Mouse (Mus musculus): ENCODE data around the gene Tmem240. TPM values are rescaled to one million over a fixed set of nuclear protein-coding genes. Genes with fewer than 3 reads are reported as not detected.
A peak's percentile ranks its signal among the peaks of the same experiment; 100 is the strongest.

Gene Tmem240
- polyA plus RNA-seq, 1 experiment from 2014 or later, result 6.5 TPM

GRCm38 (mm10) chr4:155704721-155705591 lies 29.6 kb upstream of the Tmem240 start, which contains the start of gene Ssu72:
Gene Ssu72, plus strand, starts transcription at chr4:155704800.
- Histone ChIP-seq H3K4me3 (peak within 1 kb of the TSS; percentile 95), H3K27me3 (replicated peaks) (no peaks in the 10 kb centered on the region), H3K9me3 (no peaks in the 10 kb centered on the region), H3K27ac (peak within 1 kb of the TSS; percentile 76), H3K36me3 (no peaks in the 10 kb centered on the region), H3K9ac (peak within 1 kb of the TSS; percentile 90), H3K4me1 (peaks cover 9% of the 10 kb centered on the region), H3K4me2 (replicated peaks) (peak within 1 kb of the TSS; percentile 61)
- WGBS, result under 1% methylated on average over 83 of the region's 83 CpGs
- ATAC-seq (ENCODE audit: low FRiP score, low read depth), result peak; percentile 96

DNA sequence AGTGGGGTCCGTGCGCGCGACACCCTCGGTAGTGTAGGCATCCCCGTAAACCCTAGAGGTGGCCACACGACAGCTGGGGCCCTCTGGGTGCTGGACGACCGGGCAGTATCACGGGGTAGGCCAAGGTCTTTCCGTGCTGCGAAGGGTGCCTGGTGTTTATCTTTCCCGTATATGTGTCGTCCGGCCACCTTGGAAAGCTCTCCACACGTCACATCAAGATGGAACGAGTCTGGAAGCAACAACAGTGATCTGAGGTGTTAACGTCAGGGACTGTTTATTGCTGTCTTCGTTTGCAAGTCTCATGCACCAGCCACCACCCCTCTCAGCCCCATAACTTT lies 29.0 kb upstream of the Tmem240 start:
- peaks cover 9% of the 10 kb centered on the region for H3K4me1 ChIP-seq
- H3K4me3 ChIP-seq, result peak overlapping the region; percentile 95
- peak overlapping the region; percentile 90 for H3K9ac ChIP-seq
- peak overlapping the region; percentile 61 for H3K4me2 ChIP-seq (replicated peaks)
- no peaks in the 10 kb centered on the region for H3K27me3 ChIP-seq (replicated peaks)
- H3K9me3 ChIP-seq, result no peaks in the 10 kb centered on the region
- no peaks in the 10 kb centered on the region for H3K36me3 ChIP-seq
- peak overlapping the region; percentile 76 for H3K27ac ChIP-seq
- no peak; the same call in 1 of the 2 replicates for ATAC-seq (ENCODE audit: low FRiP score, low read depth)
- under 1% methylated on average over 19 of the region's 19 CpGs for WGBS

DNA sequence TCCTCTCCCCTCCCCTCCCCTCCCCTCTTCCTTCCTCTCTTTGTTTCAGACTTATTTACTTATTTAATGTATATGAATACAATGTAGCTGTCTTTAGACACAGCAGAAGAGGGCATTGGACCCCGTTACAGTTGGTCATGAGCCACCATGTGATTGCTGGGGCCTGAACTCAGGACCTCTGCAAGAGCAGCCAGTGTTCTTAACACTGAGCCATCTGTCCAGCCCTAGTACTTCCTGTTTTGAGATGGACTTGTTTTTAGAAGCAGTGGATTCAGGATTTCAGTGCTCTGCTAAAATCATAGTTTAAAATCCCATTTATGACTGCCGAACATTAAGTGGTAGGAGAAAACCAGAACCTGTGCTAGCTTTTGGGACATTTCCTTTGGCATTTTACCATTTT lies 26.0 kb upstream of the Tmem240 start:
- 91% methylated on average over 2 of the region's 2 CpGs for WGBS

GRCm38 (mm10) chr4:155708988-155709387 lies 25.6 kb upstream of the Tmem240 start:
- no peak overlapping the region for H3K4me3 ChIP-seq
- H3K27ac ChIP-seq, result no peak overlapping the region
- no peaks in the 10 kb centered on the region for H3K36me3 ChIP-seq
- H3K4me1 ChIP-seq, result peaks cover 9% of the 10 kb centered on the region
- H3K4me2 ChIP-seq (replicated peaks), result no peak overlapping the region
- no peak for ATAC-seq (ENCODE audit: low FRiP score, low read depth)
- H3K9ac ChIP-seq, result no peak overlapping the region
- H3K9me3 ChIP-seq, result no peaks in the 10 kb centered on the region
- no peaks in the 10 kb centered on the region for H3K27me3 ChIP-seq (replicated peaks)

More for the DNA sequence above, 26.0 kb upstream of the Tmem240 start:
- Histone ChIP-seq H3K27me3 (replicated peaks) (no peaks in the 10 kb centered on the region), H3K36me3 (no peaks in the 10 kb centered on the region), H3K4me2 (replicated peaks) (no peak overlapping the region), H3K4me1 (peaks cover 9% of the 10 kb centered on the region), H3K9ac (no peak overlapping the region), H3K27ac (no peak overlapping the region), H3K9me3 (no peaks in the 10 kb centered on the region), H3K4me3 (no peak overlapping the region)
- no peak for ATAC-seq (ENCODE audit: low FRiP score, low read depth)

DNA sequence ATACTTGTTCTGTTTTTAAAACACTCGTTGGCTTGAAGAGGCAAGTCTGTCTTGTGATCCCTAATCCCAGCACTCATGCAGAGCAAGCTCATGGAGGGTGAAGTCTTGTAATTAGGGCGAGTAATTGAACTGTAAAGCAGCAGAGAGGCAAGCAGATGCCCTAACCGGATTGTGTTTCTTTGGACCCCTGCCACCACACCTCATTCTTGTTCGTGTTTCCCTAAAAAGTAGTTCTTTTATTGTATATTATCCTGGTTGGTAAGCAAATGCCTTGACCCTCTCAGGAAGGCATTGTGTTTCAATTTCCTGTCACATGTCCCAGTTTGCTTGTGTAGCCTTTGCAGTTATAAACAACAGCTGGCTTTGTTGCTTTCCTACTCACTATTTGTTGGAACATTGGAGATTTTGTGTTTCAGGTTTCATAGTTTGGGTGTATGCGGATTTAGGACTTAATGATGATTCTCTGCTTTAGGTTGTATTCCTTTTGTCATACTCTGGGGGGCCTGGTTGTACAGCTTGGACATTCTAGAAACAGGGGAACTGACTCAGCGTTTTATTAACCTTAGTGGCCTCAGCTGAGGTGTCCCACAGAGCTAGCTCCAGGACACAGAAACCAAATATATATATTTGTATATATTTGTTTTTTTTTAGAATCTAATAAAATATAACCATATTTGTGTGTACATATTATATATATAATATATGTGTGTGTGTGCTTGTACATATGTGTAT lies 23.9 kb upstream of the Tmem240 start:
- no peak for ATAC-seq (ENCODE audit: low FRiP score, low read depth)
- peaks cover 9% of the 10 kb centered on the region for H3K36me3 ChIP-seq
- no peak overlapping the region for H3K9ac ChIP-seq
- H3K4me2 ChIP-seq (replicated peaks), result no peak overlapping the region
- H3K27me3 ChIP-seq (replicated peaks), result no peaks in the 10 kb centered on the region
- H3K27ac ChIP-seq, result no peak overlapping the region
- WGBS, result 73% methylated on average over 6 of the region's 6 CpGs
- no peak overlapping the region for H3K4me3 ChIP-seq
- peaks cover 3% of the 10 kb centered on the region for H3K4me1 ChIP-seq
- H3K9me3 ChIP-seq, result no peaks in the 10 kb centered on the region

GRCm38 (mm10) chr4:155721668-155722083 lies 12.9 kb upstream of the Tmem240 start:
- Histone ChIP-seq H3K9me3 (no peaks in the 10 kb centered on the region), H3K9ac (no peak overlapping the region), H3K4me3 (no peak overlapping the region), H3K4me2 (replicated peaks) (no peak overlapping the region), H3K27ac (no peak overlapping the region), H3K4me1 (no peaks in the 10 kb centered on the region), H3K36me3 (peaks cover 17% of the 10 kb centered on the region; the same call in 1 of the 2 replicates), H3K27me3 (replicated peaks) (no peaks in the 10 kb centered on the region)
- ATAC-seq (ENCODE audit: low FRiP score, low read depth), result no peak
- WGBS, result 71% methylated on average over 4 of the region's 4 CpGs

- Histone ChIP-seq H3K9ac (no peak overlapping the region), H3K9me3 (no peaks in the 10 kb centered on the region), H3K27ac (no peak overlapping the region), H3K4me2 (replicated peaks) (no peak overlapping the region), H3K4me1 (no peaks in the 10 kb centered on the region), H3K4me3 (no peak overlapping the region), H3K36me3 (peaks cover 25% of the 10 kb centered on the region; the same call in 1 of the 2 replicates), H3K27me3 (replicated peaks) (no peaks in the 10 kb centered on the region)
- 84% methylated on average over 2 of the region's 2 CpGs for WGBS
- ATAC-seq (ENCODE audit: low FRiP score, low read depth), result 0 out of 2 replicates have a peak, but pooled peaks have one; percentile 33
Observed at GRCm38 (mm10) chr4:155727993-155728392, 6.6 kb upstream of the Tmem240 start.

DNA sequence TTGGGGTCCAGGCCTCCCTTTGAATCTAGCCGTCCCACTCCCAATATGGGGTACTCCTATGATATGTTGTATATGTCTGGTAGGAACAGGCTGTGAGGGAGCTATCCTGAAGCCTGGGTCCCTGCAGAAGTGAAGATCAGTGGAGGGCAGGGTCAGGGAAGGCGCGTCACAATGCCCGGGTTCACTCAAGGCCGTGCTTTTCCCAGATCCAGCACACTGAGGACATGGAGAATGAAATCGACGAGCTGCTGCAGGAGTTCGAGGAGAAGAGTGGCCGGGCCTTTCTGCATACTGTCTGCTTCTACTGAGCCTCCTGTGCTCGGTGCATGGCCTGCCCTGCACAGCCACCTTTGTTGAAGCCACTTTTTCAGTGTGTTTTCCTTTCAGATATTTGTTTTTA lies 1.3 kb upstream of the Tmem240 start:
- no peak overlapping the region for H3K27ac ChIP-seq

GRCm38 (mm10) chr4:155734951-155735702 lies 527 bp downstream of the Tmem240 start:
- Histone ChIP-seq H3K27ac (peak overlapping the region; percentile 89), H3K4me3 (peak overlapping the region; percentile 92), H3K9ac (peak overlapping the region; percentile 92), H3K36me3 (peaks cover 48% of the 10 kb centered on the region), H3K4me1 (peaks cover 27% of the 10 kb centered on the region), H3K9me3 (no peaks in the 10 kb centered on the region), H3K27me3 (replicated peaks) (no peaks in the 10 kb centered on the region), H3K4me2 (replicated peaks) (peak overlapping the region; percentile 94)
- 1% methylated on average over 75 of the region's 79 CpGs for WGBS
- peak; percentile 67 for ATAC-seq (ENCODE audit: low FRiP score, low read depth)

More for the DNA sequence above, 1.3 kb upstream of the Tmem240 start:
- Histone ChIP-seq H3K9ac (0 out of 2 replicates have a peak overlapping the region, but pooled peaks have one; percentile 92), H3K9me3 (no peaks in the 10 kb centered on the region), H3K27me3 (replicated peaks) (no peaks in the 10 kb centered on the region), H3K4me3 (no peak overlapping the region), H3K36me3 (peaks cover 37% of the 10 kb centered on the region; the same call in 1 of the 2 replicates), H3K4me2 (replicated peaks) (peak overlapping the region; percentile 94; the same call in 1 of the 2 replicates), H3K4me1 (peaks cover 27% of the 10 kb centered on the region)
- 88% methylated on average over 10 of the region's 10 CpGs for WGBS
- no peak for ATAC-seq (ENCODE audit: low FRiP score, low read depth)

GRCm38 (mm10) chr4:155735788-155736187 lies 1.2 kb downstream of the Tmem240 start:
- WGBS, result 73% methylated on average over 5 of the region's 5 CpGs
- Histone ChIP-seq H3K4me1 (peaks cover 27% of the 10 kb centered on the region), H3K27me3 (replicated peaks) (no peaks in the 10 kb centered on the region), H3K4me2 (replicated peaks) (peak overlapping the region; percentile 94), H3K9me3 (no peaks in the 10 kb centered on the region), H3K27ac (peak overlapping the region; percentile 89; the same call in 1 of the 2 replicates), H3K9ac (peak overlapping the region; percentile 92), H3K36me3 (peaks cover 55% of the 10 kb centered on the region), H3K4me3 (peak overlapping the region; percentile 92)
- ATAC-seq (ENCODE audit: low FRiP score, low read depth), result 0 out of 2 replicates have a peak, but pooled peaks have one; percentile 5

GRCm38 (mm10) chr4:155736421-155736820 lies 1.8 kb downstream of the Tmem240 start:
- ATAC-seq (ENCODE audit: low FRiP score, low read depth), result no peak
- Histone ChIP-seq H3K9me3 (no peaks in the 10 kb centered on the region), H3K4me2 (replicated peaks) (peak overlapping the region; percentile 94), H3K27ac (no peak overlapping the region), H3K4me3 (no peak overlapping the region), H3K27me3 (replicated peaks) (no peaks in the 10 kb centered on the region), H3K4me1 (peaks cover 27% of the 10 kb centered on the region), H3K36me3 (peaks cover 55% of the 10 kb centered on the region), H3K9ac (no peak overlapping the region)
- 91% methylated on average over 5 of the region's 5 CpGs for WGBS

Data from neural tube, embryonic 12.5 days (tissue).